Mouse (Mus musculus) intestine, embryonic 15.5 days (tissue): ENCODE data around the gene Tnfrsf17. TPM values are rescaled to one million over a fixed set of nuclear protein-coding genes. Genes with fewer than 3 reads are reported as not detected.

Experiments used
- ATAC-seq: fragments of 200-750 bp; cut with Nextera tagmentation; 2 replicates; pipeline ENCODE4 v1.8.0; 2017; ENCODE audit warnings: moderate TSS enrichment, moderate library complexity
- H3K27ac ChIP-seq: fragments of 300-500 bp; sonication (generic); 2 replicates; pipeline ENCODE4 v1.5.1; 2015; ENCODE audit warnings: mild to moderate bottlenecking, inconsistent platforms
- H3K27me3 ChIP-seq: fragments of 300-500 bp; sonication (generic); replicated peaks from 2 replicates; pipeline ENCODE4 v1.6.1; 2015; ENCODE audit warnings: inconsistent platforms
- H3K36me3 ChIP-seq: fragments of 300-500 bp; sonication (generic); 2 replicates; pipeline ENCODE4 v1.6.1; 2015; ENCODE audit warnings: inconsistent platforms
- H3K4me1 ChIP-seq: fragments of 300-500 bp; sonication (generic); replicated peaks from 2 replicates; pipeline ENCODE4 v1.6.1; 2015; ENCODE audit warnings: inconsistent platforms
- H3K4me2 ChIP-seq: fragments of 300-500 bp; sonication (generic); replicated peaks from 2 replicates; pipeline ENCODE4 v1.6.1; 2015; ENCODE audit warnings: mild to moderate bottlenecking, inconsistent platforms
- H3K4me3 ChIP-seq: fragments of 300-500 bp; sonication (generic); replicated peaks from 2 replicates; pipeline ENCODE4 v1.5.1; 2015; ENCODE audit warnings: inconsistent platforms
- H3K9ac ChIP-seq: fragments of 300-500 bp; sonication (generic); 2 replicates; pipeline ENCODE4 v1.6.1; 2015; ENCODE audit warnings: inconsistent platforms
- H3K9me3 ChIP-seq: fragments of 300-500 bp; sonication (generic); 2 replicates; pipeline ENCODE4 v1.6.1; 2016; ENCODE audit warnings: inconsistent platforms
- WGBS: fragments of 180-500 bp; shearing (Covaris S2); methylation state at CpG from one replicate; pipeline ENCODE4 v1.1.7; 2015; 5-methylcytosine and 5-hydroxymethylcytosine counted together
- polyA plus RNA-seq: library from polyadenylated mRNA; unstranded; fragments of >200 nt; fragmentation: Nextera tagmentation; extraction: Ambion mirVana; gene quantifications from 2 replicates; pipeline ENCODE4 v1.2.1, GENCODE M21; 2015

Tnfrsf17 gene
- polyA plus RNA-seq, 1 experiment from 2014 or later, result not detected

- H3K4me2 ChIP-seq, result no peak overlapping the region
- no peaks in the 10 kb centered on the region for H3K4me1 ChIP-seq
- no peak overlapping the region for H3K4me3 ChIP-seq
- no peak overlapping the region for H3K27ac ChIP-seq
- H3K9ac ChIP-seq, result no peak overlapping the region
- no peaks in the 10 kb centered on the region for H3K27me3 ChIP-seq
- H3K9me3 ChIP-seq, result no peaks in the 10 kb centered on the region
- H3K36me3 ChIP-seq, result no peaks in the 10 kb centered on the region
- ATAC-seq, result no peak
Measured at GRCm38 (mm10) chr16:11303741-11304140, 9.9 kb upstream of the Tnfrsf17 start.

- WGBS, result 78% methylated on average over 2 of the region's 2 CpGs
- no peak overlapping the region for H3K4me3 ChIP-seq
- no peak overlapping the region for H3K27ac ChIP-seq
- no peak overlapping the region for H3K4me2 ChIP-seq
- ATAC-seq, result no peak
- no peak overlapping the region for H3K9ac ChIP-seq
- H3K27me3 ChIP-seq, result no peaks in the 10 kb centered on the region
- no peaks in the 10 kb centered on the region for H3K36me3 ChIP-seq
- no peaks in the 10 kb centered on the region for H3K9me3 ChIP-seq
- no peaks in the 10 kb centered on the region for H3K4me1 ChIP-seq
Measured at GRCm38 (mm10) chr16:11305531-11305930, 8.1 kb upstream of the Tnfrsf17 start.

- no peaks in the 10 kb centered on the region for H3K27me3 ChIP-seq
- H3K27ac ChIP-seq, result no peak overlapping the region
- no peaks in the 10 kb centered on the region for H3K36me3 ChIP-seq
- no peaks in the 10 kb centered on the region for H3K4me1 ChIP-seq
- no peak overlapping the region for H3K4me3 ChIP-seq
- H3K9me3 ChIP-seq, result no peaks in the 10 kb centered on the region
- ATAC-seq, result 0 out of 2 replicates have a peak, but pooled peaks have one; percentile 31
- WGBS, result 65% methylated on average over 5 of the region's 5 CpGs
- no peak overlapping the region for H3K9ac ChIP-seq
- H3K4me2 ChIP-seq, result no peak overlapping the region
Measured at GRCm38 (mm10) chr16:11315786-11316320, 2.2 kb downstream of the Tnfrsf17 start.

GRCm38 (mm10) chr16:11316748-11317147, 3.1 kb downstream of the Tnfrsf17 start:
- H3K4me2 ChIP-seq, result no peak overlapping the region
- no peak overlapping the region for H3K9ac ChIP-seq
- H3K27me3 ChIP-seq, result no peaks in the 10 kb centered on the region
- H3K36me3 ChIP-seq, result no peaks in the 10 kb centered on the region
- 79% methylated on average over 5 of the region's 5 CpGs for WGBS
- ATAC-seq, result no peak
- no peak overlapping the region for H3K4me3 ChIP-seq
- H3K4me1 ChIP-seq, result no peaks in the 10 kb centered on the region
- no peaks in the 10 kb centered on the region for H3K9me3 ChIP-seq
- no peak overlapping the region for H3K27ac ChIP-seq

GRCm38 (mm10) chr16:11317324-11317723, 3.7 kb downstream of the Tnfrsf17 start:
- 75% methylated on average over 6 of the region's 6 CpGs for WGBS
- Histone ChIP-seq H3K36me3 (no peaks in the 10 kb centered on the region), H3K4me1 (0 out of 2 replicates have a peak, but pooled peaks cover 2% of the 10 kb centered on the region), H3K4me2 (no peak overlapping the region), H3K4me3 (no peak overlapping the region), H3K9me3 (no peaks in the 10 kb centered on the region), H3K9ac (no peak overlapping the region), H3K27me3 (no peaks in the 10 kb centered on the region), H3K27ac (0 out of 2 replicates have a peak overlapping the region, but pooled peaks have one; percentile 54)
- no peak for ATAC-seq

- WGBS, result 4% methylated on average over 61 of the region's 61 CpGs
- no peaks in the 10 kb centered on the region for H3K9me3 ChIP-seq
- peak within 1 kb of the TSS; percentile 92 for H3K4me2 ChIP-seq
- peak within 1 kb of the TSS; percentile 81 for H3K9ac ChIP-seq
- H3K4me3 ChIP-seq, result peak within 1 kb of the TSS; percentile 94
- peaks cover 10% of the 10 kb centered on the region; the same call in 1 of the 2 replicates for H3K4me1 ChIP-seq
- H3K27ac ChIP-seq, result peak within 1 kb of the TSS; percentile 74
- no peaks in the 10 kb centered on the region for H3K27me3 ChIP-seq
- ATAC-seq, result peak; percentile 99
- no peaks in the 10 kb centered on the region for H3K36me3 ChIP-seq
Measured at GRCm38 (mm10) chr16:11322409-11323323, 9.1 kb downstream of the Tnfrsf17 start, which contains the start of gene Snx29. Gene Snx29 (plus strand): TSS chr16:11322908.

- H3K27ac ChIP-seq, result peak overlapping the region; percentile 74
- H3K9ac ChIP-seq, result peak overlapping the region; percentile 81
- H3K4me1 ChIP-seq, result peaks cover 10% of the 10 kb centered on the region; the same call in 1 of the 2 replicates
- H3K4me2 ChIP-seq, result peak overlapping the region; percentile 92
- H3K27me3 ChIP-seq, result no peaks in the 10 kb centered on the region
- peak; percentile 26; the same call in 1 of the 2 replicates for ATAC-seq
- H3K36me3 ChIP-seq, result no peaks in the 10 kb centered on the region
- H3K4me3 ChIP-seq, result peak overlapping the region; percentile 94
- 4% methylated on average over 17 of the region's 17 CpGs for WGBS
- H3K9me3 ChIP-seq, result no peaks in the 10 kb centered on the region
Measured at GRCm38 (mm10) chr16:11323324-11324051, 9.9 kb downstream of the Tnfrsf17 start.

- Histone ChIP-seq H3K27me3 (no peaks in the 10 kb centered on the region), H3K4me2 (no peak overlapping the region), H3K4me1 (no peaks in the 10 kb centered on the region), H3K9me3 (no peaks in the 10 kb centered on the region), H3K27ac (no peak overlapping the region), H3K4me3 (no peak overlapping the region), H3K36me3 (no peaks in the 10 kb centered on the region), H3K9ac (no peak overlapping the region)
- WGBS, result 73% methylated on average over 3 of the region's 3 CpGs
- no peak for ATAC-seq
Measured at GRCm38 (mm10) chr16:11330081-11330800, 16.6 kb downstream of the Tnfrsf17 start.

- Histone ChIP-seq H3K4me1 (no peaks in the 10 kb centered on the region), H3K9me3 (no peaks in the 10 kb centered on the region), H3K4me3 (no peak overlapping the region), H3K9ac (no peak overlapping the region), H3K27ac (no peak overlapping the region), H3K36me3 (no peaks in the 10 kb centered on the region), H3K27me3 (no peaks in the 10 kb centered on the region), H3K4me2 (no peak overlapping the region)
- 69% methylated on average over 1 of the region's 1 CpGs for WGBS
- peak; percentile 68 for ATAC-seq
Measured at GRCm38 (mm10) chr16:11331030-11331429, 17.4 kb downstream of the Tnfrsf17 start.

GRCm38 (mm10) chr16:11343292-11343815, 29.7 kb downstream of the Tnfrsf17 start:
- H3K4me2 ChIP-seq, result no peak overlapping the region
- 0 out of 2 replicates have a peak, but pooled peaks have one; percentile 23 for ATAC-seq
- WGBS, result 76% methylated on average over 4 of the region's 4 CpGs
- no peak overlapping the region for H3K4me3 ChIP-seq
- no peak overlapping the region for H3K9ac ChIP-seq
- H3K27ac ChIP-seq, result no peak overlapping the region
- H3K9me3 ChIP-seq, result no peaks in the 10 kb centered on the region
- H3K27me3 ChIP-seq, result no peaks in the 10 kb centered on the region
- H3K36me3 ChIP-seq, result no peaks in the 10 kb centered on the region
- no peaks in the 10 kb centered on the region for H3K4me1 ChIP-seq

- ATAC-seq, result no peak
- Histone ChIP-seq H3K4me2 (no peak overlapping the region), H3K36me3 (no peaks in the 10 kb centered on the region), H3K9ac (no peak overlapping the region), H3K4me1 (no peaks in the 10 kb centered on the region), H3K4me3 (no peak overlapping the region), H3K27me3 (no peaks in the 10 kb centered on the region), H3K27ac (no peak overlapping the region), H3K9me3 (no peaks in the 10 kb centered on the region)
- WGBS, result 61% methylated on average over 7 of the region's 7 CpGs
Measured at GRCm38 (mm10) chr16:11351903-11352302, 38.3 kb downstream of the Tnfrsf17 start.
